Mouse (Mus musculus): ENCODE data around the gene Zbtb38.

DNA sequence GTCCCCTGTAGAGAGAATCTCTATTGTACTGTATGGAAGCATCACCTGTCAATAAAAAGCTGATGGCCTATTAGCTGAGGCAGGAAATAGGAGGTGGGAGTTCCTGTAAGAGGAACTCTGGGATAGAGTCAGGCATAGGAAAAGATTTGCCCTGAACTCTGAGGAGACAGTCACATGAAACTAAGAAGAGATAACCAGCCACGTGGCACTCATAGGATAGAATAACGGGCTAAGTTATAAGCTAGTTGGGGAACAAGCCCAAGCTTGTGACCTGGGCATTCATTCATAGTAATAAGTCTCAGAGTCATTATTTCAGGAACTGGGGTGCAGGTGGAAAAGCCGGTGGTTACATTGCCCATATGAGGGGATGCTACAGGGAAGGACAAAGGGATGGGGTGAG, 10.4 kb upstream of the Zbtb38 start:
- TF ChIP-seq POLR2A (IDR thresholded peaks at IDR 0.05; ENCODE audit: insufficient read depth, low read depth, low read length) (no peak), CTCF (IDR thresholded peaks at IDR 0.05) (no peak)

Data from heart, adult 2 months (tissue).